Mouse (Mus musculus) telencephalon, adult 2 months (tissue): ENCODE measurements around the gene Iqck.

ENCODE experiments used
- DNase-seq: peaks from one replicate; pipeline ENCODE4 v3.0.0-alpha.2; 2011; ENCODE audit warnings: low read depth, low spot score

The Iqck gene

GRCm38 (mm10) chr7:118855171-118855876 lies at the start of gene Iqck:
Iqck (plus strand) TSS chr7:118855752.
- peak; percentile 88 for DNase-seq

- no peak for DNase-seq
These were observed 48.7 kb upstream of the Iqck start for GRCm38 (mm10) chr7:118806631-118807411.

- no peak for DNase-seq
These were observed 47.7 kb upstream of the Iqck start for GRCm38 (mm10) chr7:118807899-118808298.

GRCm38 (mm10) chr7:118811407-118812106 lies 44.0 kb upstream of the Iqck start:
- DNase-seq, result no peak

GRCm38 (mm10) chr7:118813592-118813991 lies 42.0 kb upstream of the Iqck start:
- DNase-seq, result no peak

- DNase-seq, result no peak
These were observed 39.3 kb upstream of the Iqck start for GRCm38 (mm10) chr7:118816275-118816674.

GRCm38 (mm10) chr7:118817741-118818140 lies 37.8 kb upstream of the Iqck start:
- DNase-seq, result no peak

GRCm38 (mm10) chr7:118819666-118820065 lies 35.9 kb upstream of the Iqck start:
- no peak for DNase-seq

- no peak for DNase-seq
These were observed 34.2 kb upstream of the Iqck start for GRCm38 (mm10) chr7:118821356-118821755.

GRCm38 (mm10) chr7:118821887-118822556 lies 33.5 kb upstream of the Iqck start:
- no peak for DNase-seq

- no peak for DNase-seq
These were observed 31.1 kb upstream of the Iqck start for GRCm38 (mm10) chr7:118824451-118824850.

- no peak for DNase-seq
These were observed 27.6 kb upstream of the Iqck start for GRCm38 (mm10) chr7:118827975-118828416.

- DNase-seq, result no peak
These were observed 17.7 kb upstream of the Iqck start for GRCm38 (mm10) chr7:118837901-118838300.

GRCm38 (mm10) chr7:118841030-118841745 lies 14.4 kb upstream of the Iqck start:
- no peak for DNase-seq

GRCm38 (mm10) chr7:118841796-118842195 lies 13.8 kb upstream of the Iqck start:
- peak; percentile 31 for DNase-seq

- no peak for DNase-seq
These were observed 12.6 kb upstream of the Iqck start for GRCm38 (mm10) chr7:118842938-118843337.

GRCm38 (mm10) chr7:118845141-118845540 lies 10.4 kb upstream of the Iqck start:
- DNase-seq, result no peak

- DNase-seq, result no peak
These were observed 9.2 kb upstream of the Iqck start for GRCm38 (mm10) chr7:118846329-118846728.

GRCm38 (mm10) chr7:118848796-118849195 lies 6.8 kb upstream of the Iqck start:
- DNase-seq, result no peak

GRCm38 (mm10) chr7:118849543-118850250 lies 5.9 kb upstream of the Iqck start:
- DNase-seq, result no peak
